Mouse (Mus musculus) ES-E14 (cell line): ENCODE data around the gene Ahsa2. TPM values are rescaled to one million over a fixed set of nuclear protein-coding genes. Genes with fewer than 3 reads are reported as not detected.

Experiments used
- DNase-seq: peaks from one replicate; pipeline ENCODE4 v3.0.0-alpha.2; 2013; ENCODE audit warnings: low read depth, low spot score
- H3K27ac ChIP-seq: 2 replicates; pipeline ENCODE4 v1.5.1; 2012; ENCODE audit warnings: low read depth, mild to moderate bottlenecking, low read length, moderate library complexity, mixed read lengths; ENCODE audit not compliant: poor library complexity, insufficient read depth, severe bottlenecking
- H3K36me3 ChIP-seq: 2 replicates; pipeline ENCODE4 v1.6.1; 2012; ENCODE audit warnings: mild to moderate bottlenecking, low read length, moderate library complexity, mixed read lengths; ENCODE audit not compliant: control insufficient read depth, poor library complexity, insufficient read depth, severe bottlenecking
- H3K4me1 ChIP-seq, 2 experiments: fragments of 150-350 bp in 1 of 2; sonication (generic) in 1 of 2; 2 replicates each; pipeline ENCODE4 v1.6.1; 2012; ENCODE audit warnings: low read length in 2 of 2, mild to moderate bottlenecking in 1 of 2, mixed read lengths in 1 of 2; ENCODE audit not compliant: control insufficient read depth in 2 of 2, insufficient read depth in 2 of 2, poor library complexity in 1 of 2
- H3K4me3 ChIP-seq, 2 experiments: fragments of 150-350 bp in 1 of 2; sonication (generic) in 1 of 2; 2 replicates each; pipeline ENCODE4 v1.5.1; 2012; ENCODE audit warnings: low read length in 2 of 2, low read depth in 1 of 2, mild to moderate bottlenecking in 1 of 2, mixed read lengths in 1 of 2; ENCODE audit not compliant: insufficient read depth in 1 of 2, poor library complexity in 1 of 2, severe bottlenecking in 1 of 2
- H3K9ac ChIP-seq: 2 replicates; pipeline ENCODE4 v1.6.1; 2012; ENCODE audit warnings: low read depth, mild to moderate bottlenecking, low read length, mixed read lengths; ENCODE audit not compliant: poor library complexity, insufficient read depth, severe bottlenecking
- H3K9me3 ChIP-seq: fragments of 150-350 bp; sonication (generic); 2 replicates; pipeline ENCODE4 v1.6.1; 2012; ENCODE audit warnings: low read depth, mild to moderate bottlenecking, low read length; ENCODE audit not compliant: control insufficient read depth, insufficient read depth
- CHD2 ChIP-seq: IDR thresholded peaks from 2 replicates; pipeline ENCODE4 v1.6.1; 2014; ENCODE audit warnings: mild to moderate bottlenecking, low read depth, low read length, inconsistent platforms
- HCFC1 ChIP-seq: IDR thresholded peaks from 2 replicates; pipeline ENCODE4 v1.6.1; 2012; ENCODE audit warnings: low read length, inconsistent platforms, borderline replicate concordance; ENCODE audit not compliant: insufficient read depth
- MAFK ChIP-seq: IDR thresholded peaks from 2 replicates; pipeline ENCODE4 v1.6.1; 2014; ENCODE audit warnings: mild to moderate bottlenecking, low read depth, low read length, inconsistent platforms; ENCODE audit not compliant: insufficient read depth
- ZC3H11A ChIP-seq: IDR thresholded peaks from 2 replicates; pipeline ENCODE4 v1.6.1; 2012; ENCODE audit warnings: low read depth, mild to moderate bottlenecking, inconsistent platforms, low read length, borderline replicate concordance
- ZNF384 ChIP-seq: IDR thresholded peaks from 2 replicates; pipeline ENCODE4 v1.6.1; 2012; ENCODE audit warnings: low read depth, low read length, inconsistent platforms
- in situ Hi-C, 2 experiments: fragments of 600-800 bp; cut with MboI; formaldehyde crosslinking; loops; one replicate each; pipeline ENCODE4 v1.15.1; 2025; ENCODE audit warnings: low sequenced_read_pairs in 2 of 2, inconsistent platforms in 1 of 2; ENCODE audit not compliant: unreplicated experiment in 2 of 2
- total RNA-seq: library from RNA; depleted of rRNA; stranded (reverse); fragments of 300-350 nt; gene quantifications from 2 replicates; pipeline ENCODE4 v1.2.3, GENCODE M21; 2012; rRNA removed

Ahsa2 gene
- total RNA-seq, result 25.6 and 32.0 TPM in 2 replicates

- peak within 1 kb of the TSS; percentile 40; the same call in 1 of the 2 replicates for H3K27ac ChIP-seq
- peaks cover 0 to 10% of the 10 kb centered on the region in 2 experiments; a peak in 2 of 4 replicates for H3K4me1 ChIP-seq
- in situ Hi-C loops, result no loop called here
- H3K9ac ChIP-seq, result peak within 1 kb of the TSS; percentile 86
- peak; percentile 95 for DNase-seq
- TF ChIP-seq ZNF384 (peak; percentile 71), CHD2 (no peak)
- no peaks in the 10 kb centered on the region for H3K9me3 ChIP-seq
- H3K4me3 ChIP-seq, result peak within 1 kb of the TSS; percentile 83 to 96
- peaks cover 9% of the 10 kb centered on the region for H3K36me3 ChIP-seq
These were observed at the start of gene Ahsa2 for GRCm38 (mm10) chr11:23497718-23498509. Gene Ahsa2 (minus strand): TSS chr11:23498030.

- no peak overlapping the region for H3K27ac ChIP-seq
- H3K4me1 ChIP-seq, result no peaks in the 10 kb centered on the region
- TF ChIP-seq HCFC1 (no peak), ZNF384 (no peak), ZC3H11A (no peak), MAFK (no peak), CHD2 (no peak)
- no peaks in the 10 kb centered on the region for H3K9me3 ChIP-seq
- in situ Hi-C loops, result no loop called here
- no peaks in the 10 kb centered on the region for H3K36me3 ChIP-seq
- no peak overlapping the region for H3K9ac ChIP-seq
- H3K4me3 ChIP-seq, result no peak overlapping the region
- no peak for DNase-seq
These were observed 39.6 kb upstream of the Ahsa2 start for GRCm38 (mm10) chr11:23537446-23537845.

GRCm38 (mm10) chr11:23520473-23521205 lies 22.8 kb upstream of the Ahsa2 start, which contains the start of gene 1700093K21Rik:
Gene 1700093K21Rik (minus strand): TSS chr11:23521155.
- H3K4me1 ChIP-seq, result peaks cover 0 to 4% of the 10 kb centered on the region in 2 experiments; a peak in 1 of 4 replicates
- in situ Hi-C loops, result no loop called here
- H3K36me3 ChIP-seq, result no peaks in the 10 kb centered on the region
- H3K9me3 ChIP-seq, result no peaks in the 10 kb centered on the region
- no peak within 1 kb of the TSS for H3K4me3 ChIP-seq
- TF ChIP-seq CHD2 (no peak), ZNF384 (no peak), HCFC1 (no peak), MAFK (no peak), ZC3H11A (no peak)
- peak within 1 kb of the TSS; percentile 80 for H3K27ac ChIP-seq
- no peak for DNase-seq
- H3K9ac ChIP-seq, result no peak within 1 kb of the TSS

- Histone ChIP-seq H3K9me3 (no peaks in the 10 kb centered on the region), H3K27ac (no peak overlapping the region), H3K36me3 (no peaks in the 10 kb centered on the region), H3K4me3 (no peak overlapping the region), H3K4me1 (peaks cover 0 to 8% of the 10 kb centered on the region in 2 experiments; a peak in 1 of 4 replicates), H3K9ac (no peak overlapping the region)
- no peak for TF ChIP-seq CHD2
- TF ChIP-seq MAFK, result no peak
- TF ChIP-seq HCFC1, result no peak
- TF ChIP-seq ZNF384, result no peak
- no peak for TF ChIP-seq ZC3H11A
- in situ Hi-C loops, result no loop called here
- no peak for DNase-seq
These were observed 21.2 kb upstream of the Ahsa2 start for GRCm38 (mm10) chr11:23518981-23519380.
